Mouse (Mus musculus) spleen, postnatal 36 days (tissue): ENCODE measurements around the gene Gm49369.
"Not testable (repeated sequence)": the region's sequence is repeated elsewhere in the genome, so short reads cannot be mapped to it uniquely, and the experiment has no call there.

Source experiments
- DNase-seq, 2 experiments: peaks; one replicate each; pipeline ENCODE4 v3.0.0; 2022; ENCODE audit warnings: low spot score in 2 of 2, mixed read lengths in 1 of 2

The Gm49369 gene

DNA sequence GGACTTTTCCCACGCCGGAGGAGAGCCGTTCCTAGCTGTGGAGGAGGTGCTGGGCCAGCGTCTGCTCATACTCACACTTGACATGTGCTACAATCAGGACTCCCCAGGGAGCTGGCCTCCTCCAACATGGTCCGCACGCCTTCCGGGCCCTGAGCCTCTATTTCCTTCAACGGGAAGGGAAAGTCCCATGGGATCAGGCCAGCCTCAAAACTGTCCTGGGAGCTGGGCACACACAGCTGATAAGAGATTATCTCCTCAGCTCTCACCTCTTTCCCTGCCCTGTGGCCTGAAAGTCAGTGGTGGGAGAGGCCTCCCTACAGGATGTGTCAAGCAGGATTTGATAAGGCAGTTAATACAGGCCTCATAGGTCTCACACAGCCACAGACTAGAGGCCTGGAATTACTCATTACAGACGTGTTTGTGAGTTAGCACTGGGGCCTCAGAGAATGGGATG lies 52.2 kb downstream of the Gm49369 start:
- no peak for DNase-seq

DNA sequence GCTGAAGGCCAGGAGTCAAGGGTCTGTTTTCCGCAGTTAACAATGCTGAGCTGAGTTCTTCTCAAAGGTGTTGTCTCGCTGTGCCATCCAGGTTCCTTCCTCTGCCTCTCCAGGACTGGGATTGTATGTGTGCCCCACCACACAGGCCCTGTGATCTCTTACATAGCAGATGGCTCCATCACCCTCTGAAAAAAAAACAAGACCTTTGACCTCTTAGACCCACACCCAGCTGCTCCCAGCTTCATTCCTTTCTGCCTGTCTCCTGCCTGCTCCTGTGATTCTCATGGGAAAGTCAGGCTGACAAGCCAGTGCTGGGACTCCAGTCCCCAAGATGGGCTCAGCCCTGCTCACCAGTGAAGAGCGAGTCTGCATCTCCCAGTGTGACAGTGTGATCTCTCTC lies 54.0 kb downstream of the Gm49369 start:
- no peak for DNase-seq

GRCm38 (mm10) chr7:142326714-142327445 lies 55.6 kb downstream of the Gm49369 start:
- DNase-seq, result no peak

DNA sequence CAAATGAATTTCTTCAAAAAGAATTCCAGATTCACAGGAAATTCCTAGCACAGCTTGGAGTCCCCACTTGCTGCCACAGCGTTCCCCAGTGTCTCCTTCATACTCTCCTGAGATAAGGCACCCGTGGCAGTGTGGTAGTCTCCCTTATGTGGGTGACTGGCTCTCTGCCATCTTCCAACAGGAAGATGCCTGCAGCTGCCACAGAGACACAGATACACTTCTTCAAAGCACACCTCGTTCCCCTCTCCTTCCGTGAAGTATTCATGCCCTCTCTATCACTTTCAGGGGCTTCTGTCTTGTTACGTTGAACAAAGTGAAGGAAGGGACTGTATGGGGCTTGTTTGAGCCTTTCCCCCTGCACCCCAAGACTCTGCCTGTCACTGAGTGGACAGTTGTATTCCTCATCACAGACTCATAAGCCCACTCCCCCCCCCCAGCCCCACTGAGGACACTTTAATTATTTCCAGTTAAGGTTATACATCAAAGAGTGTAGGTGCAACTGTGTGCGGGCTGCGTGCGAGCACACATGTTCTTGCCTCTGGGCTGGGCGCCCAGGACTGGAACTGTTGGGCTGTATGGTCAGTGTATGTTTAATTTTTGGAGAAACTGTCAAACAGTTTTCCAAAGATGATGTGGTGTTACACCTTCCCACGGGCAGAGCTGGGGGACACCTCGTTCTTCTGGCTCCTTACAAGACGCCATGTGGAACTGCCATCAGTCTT lies 58.9 kb downstream of the Gm49369 start:
- no peak for DNase-seq

DNA sequence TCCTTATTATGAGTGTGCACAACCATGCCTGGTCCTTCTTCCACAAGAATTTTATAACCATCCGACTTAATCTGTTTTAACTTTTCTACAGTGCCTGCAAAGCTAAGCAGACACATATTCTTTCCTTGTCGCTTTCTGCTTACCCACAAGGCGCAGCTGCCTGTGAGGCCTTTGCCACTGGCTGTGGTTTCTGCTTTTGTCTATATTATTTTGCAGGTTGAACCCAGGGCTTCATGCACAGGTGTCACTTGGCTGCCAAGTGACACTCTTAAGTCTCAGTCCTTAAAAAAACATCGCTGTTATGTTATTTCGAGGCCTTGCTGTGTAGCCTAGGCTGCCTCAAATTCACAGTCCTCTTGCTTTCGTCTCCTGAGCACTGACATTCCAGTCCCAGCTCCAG lies 59.8 kb downstream of the Gm49369 start:
- DNase-seq, result no peak

- DNase-seq, result not testable (repeated sequence)
These were observed 60.7 kb downstream of the Gm49369 start for GRCm38 (mm10) chr7:142321637-142322306.
